Mouse (Mus musculus): ENCODE measurements around the gene Acacb.

GRCm38 (mm10) chr5:114290004-114290403 is 143.7 kb downstream of the Acacb start:
- no peak for TF ChIP-seq CTCF (IDR thresholded peaks at IDR 0.05; ENCODE audit: control insufficient read depth, insufficient read depth, low read length)
- no peak for TF ChIP-seq POLR2A (IDR thresholded peaks at IDR 0.05; ENCODE audit: borderline replicate concordance, control insufficient read depth, low read depth, low read length)
